Mouse (Mus musculus): Measurements from ENCODE around the gene Zfp580.

GRCm38 (mm10) chr7:5037026-5037425 lies 14.3 kb upstream of the Zfp580 start:
- TF ChIP-seq CTCF (IDR thresholded peaks at IDR 0.05; ENCODE audit: low read depth) (no peak), EP300 (IDR thresholded peaks at IDR 0.05; ENCODE audit: low read depth) (no peak)
